Mouse (Mus musculus) activated CD4-positive, CD25-positive, alpha-beta regulatory T cell, adult 4 months (primary cell): ENCODE measurements at regions not wholly inside any gene's neighbourhood (a gene's known extent, or its start where the extent isn't known, plus 50 kb on each side); places are given as distances from the start of the nearest gene placed in this dataset.

Experiments used
- ATAC-seq: one replicate; pipeline ENCODE4 v1.8.0; 2017

DNA sequence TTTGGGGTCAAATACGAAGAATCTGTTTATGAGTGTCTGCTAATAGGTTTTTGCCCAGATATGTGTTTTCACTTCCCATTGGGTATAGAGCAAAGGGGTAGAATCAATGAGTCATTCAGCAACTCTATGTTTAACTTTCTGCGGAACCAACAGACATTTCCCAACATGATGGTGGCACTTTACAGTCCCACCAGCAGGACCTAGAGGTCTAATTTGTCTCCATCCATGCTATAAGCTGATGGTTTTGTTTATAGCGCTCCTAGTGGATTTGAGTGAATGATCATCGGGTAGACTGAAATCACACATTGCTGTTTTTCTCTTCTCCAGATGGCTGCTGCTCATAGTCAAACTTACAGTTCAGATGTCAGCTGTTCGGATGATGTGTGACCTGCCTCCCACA lies 99.7 kb upstream of the Arid5b start:
- ATAC-seq: no peak

DNA sequence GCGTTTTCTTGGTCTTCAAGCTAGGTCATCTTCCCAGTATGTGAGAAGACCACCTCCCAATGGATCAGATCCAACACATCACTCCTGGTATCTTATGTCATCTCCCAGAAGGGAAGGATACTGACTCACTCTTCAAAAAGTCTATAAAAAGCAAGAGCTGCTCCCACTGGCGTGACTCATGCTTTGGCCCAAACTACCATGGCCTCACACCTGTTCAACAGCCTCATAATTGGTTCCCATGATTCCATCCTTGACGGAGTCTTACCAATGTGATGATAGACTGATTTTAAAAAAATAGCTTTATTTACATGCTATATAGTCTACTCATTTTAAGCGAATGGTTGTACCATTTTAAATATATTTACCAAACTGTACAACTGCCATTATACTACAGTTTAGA lies 98.9 kb upstream of the Arid5b start:
- ATAC-seq: no peak

GRCm38 (mm10) chr10:68373875-68374274 lies 95.3 kb upstream of the Arid5b start:
- no peak for ATAC-seq

GRCm38 (mm10) chr10:68371785-68372184 lies 93.2 kb upstream of the Arid5b start:
- no peak for ATAC-seq

DNA sequence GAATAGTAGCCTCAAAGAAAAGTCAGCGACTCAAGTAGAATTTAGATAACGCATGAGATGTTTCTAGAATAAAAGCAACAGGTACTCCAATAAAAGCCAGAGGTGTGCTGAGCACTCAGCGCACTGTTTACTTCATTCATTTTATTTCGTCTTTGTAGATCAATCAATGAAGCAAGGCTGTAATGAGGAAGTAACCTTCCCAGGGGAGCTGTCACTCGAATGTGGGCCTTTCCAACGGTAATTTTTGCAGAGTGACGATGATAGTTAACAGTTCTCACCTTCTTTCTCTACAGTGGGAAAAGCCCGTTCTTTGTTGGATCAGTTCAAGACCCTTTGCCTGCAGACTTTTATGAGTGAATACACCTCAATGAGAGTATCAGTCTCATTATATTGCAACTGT lies 92.4 kb upstream of the Arid5b start:
- no peak for ATAC-seq

GRCm38 (mm10) chr10:68366796-68367195 lies 88.3 kb upstream of the Arid5b start:
- no peak for ATAC-seq

DNA sequence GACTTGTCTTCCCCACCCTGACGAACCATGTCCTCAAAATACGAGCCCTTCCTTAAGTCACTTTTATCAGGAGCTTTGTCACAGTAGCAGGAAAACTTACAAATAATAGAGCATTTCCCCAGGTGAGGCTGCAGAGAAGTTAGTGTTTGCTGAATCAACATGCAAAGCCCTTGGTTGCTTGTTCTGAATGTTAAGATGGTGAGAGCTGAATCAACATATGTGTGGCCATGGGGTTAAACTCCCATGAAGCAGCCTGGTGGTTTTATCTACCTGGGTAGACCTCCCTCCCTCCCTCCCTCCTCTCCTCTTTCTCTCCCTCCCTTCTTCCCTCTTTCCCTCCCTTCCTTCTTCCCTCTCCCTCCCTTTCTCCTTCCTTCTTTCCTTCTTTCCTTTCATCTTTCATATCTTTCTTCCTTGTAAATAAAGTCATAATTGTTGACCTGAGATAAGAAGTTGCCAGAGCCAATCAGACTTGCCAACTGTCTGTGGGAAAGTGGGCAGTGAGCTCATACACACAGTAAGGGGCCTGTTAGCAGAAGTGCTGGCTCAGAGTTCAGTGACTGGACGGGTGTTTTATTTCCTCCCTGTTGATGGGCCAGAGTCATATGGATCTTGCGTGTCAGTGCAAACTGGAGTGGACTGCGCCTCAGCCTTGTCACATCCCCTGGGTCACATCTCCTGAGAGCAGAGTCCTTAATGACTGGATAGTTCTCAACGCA lies 82.4 kb upstream of the Arid5b start:
- no peak for ATAC-seq

GRCm38 (mm10) chr10:68359135-68359534 lies 80.6 kb upstream of the Arid5b start:
- ATAC-seq: no peak

DNA sequence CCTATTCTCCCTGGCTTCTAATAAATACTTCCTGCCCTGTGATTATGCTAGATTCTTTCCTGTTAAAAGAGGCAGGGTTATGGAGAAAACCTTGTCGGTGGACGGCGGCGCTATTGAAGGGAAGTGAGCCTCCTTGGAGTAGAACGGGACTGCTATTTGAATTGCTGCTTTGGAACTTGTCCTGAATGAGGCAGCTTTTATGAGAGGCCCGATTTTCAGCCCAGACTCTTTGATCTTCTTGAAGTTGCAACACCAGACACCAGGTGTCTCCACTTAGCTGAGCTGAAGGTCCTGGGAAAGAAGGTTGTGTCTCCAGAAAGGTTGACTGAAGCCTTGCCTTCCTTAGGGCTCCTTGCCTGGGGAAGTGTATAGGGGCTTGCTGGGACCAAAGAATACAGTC lies 78.4 kb upstream of the Arid5b start:
- peak; percentile 59 for ATAC-seq

DNA sequence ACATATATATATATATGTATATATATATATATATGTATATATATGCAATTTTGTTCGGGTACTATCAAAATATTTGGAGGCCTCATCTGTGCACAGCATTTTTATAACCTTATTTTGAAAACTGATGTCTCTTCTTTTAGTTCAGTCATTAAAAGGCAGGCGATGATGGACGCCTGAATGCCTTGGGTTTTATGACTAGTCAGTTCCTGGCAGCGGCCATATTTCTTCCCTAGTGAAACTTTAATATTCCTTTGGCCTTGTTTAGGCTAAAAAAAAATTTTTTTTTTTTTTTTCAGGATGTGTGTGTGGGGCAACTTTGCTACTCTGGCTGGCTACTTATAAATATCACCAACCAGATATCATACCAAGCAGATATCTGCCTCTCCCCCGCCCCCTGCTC lies 78.0 kb upstream of the Arid5b start:
- no peak for ATAC-seq

- ATAC-seq: peak; percentile 82
Measured at GRCm38 (mm10) chr10:68356093-68356485, 77.5 kb upstream of the Arid5b start.

- no peak for ATAC-seq
Measured at GRCm38 (mm10) chr10:68355471-68356092, 77.0 kb upstream of the Arid5b start.

DNA sequence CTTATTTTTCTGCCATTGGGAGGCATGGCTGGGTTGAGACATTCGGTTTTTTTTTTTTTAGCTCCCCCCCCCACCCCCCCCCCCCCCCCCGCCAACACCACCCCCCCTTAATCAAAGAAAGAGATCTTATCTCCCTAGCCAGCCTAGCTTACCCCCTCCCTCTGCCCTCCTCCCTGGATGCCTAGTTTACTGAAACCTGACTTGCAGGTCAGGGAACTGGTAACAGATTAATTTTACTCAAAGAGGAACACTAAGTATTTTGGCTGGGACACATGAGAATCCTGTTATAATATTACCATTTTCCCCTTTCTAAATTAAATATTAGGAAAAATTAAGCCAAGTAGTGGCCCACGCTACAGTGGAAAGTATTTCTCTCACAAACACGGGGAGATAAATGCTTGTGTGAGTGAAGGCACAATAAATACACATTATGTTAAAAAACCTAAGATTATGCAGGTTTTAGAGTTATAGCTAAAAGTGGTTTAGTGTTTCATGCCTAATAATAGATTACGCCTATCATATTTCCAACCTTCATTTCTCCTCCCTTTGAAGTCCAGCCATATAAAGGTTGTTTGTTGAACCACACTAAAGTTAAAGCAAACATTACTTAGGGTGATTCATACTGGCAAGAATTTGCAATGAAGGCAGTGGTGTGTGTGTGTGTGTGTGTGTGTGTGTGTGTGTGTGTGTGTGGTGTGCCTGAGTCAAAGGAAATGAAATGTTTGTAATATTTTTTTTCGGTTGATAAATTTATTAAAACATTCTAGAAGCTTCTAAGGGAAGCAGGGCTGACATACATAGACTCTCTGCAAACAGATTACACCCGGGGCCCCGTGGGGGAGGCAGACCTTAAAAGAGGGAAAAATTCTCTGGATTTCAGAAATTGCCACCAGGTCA lies 76.0 kb upstream of the Arid5b start:
- ATAC-seq: peak; percentile 12

GRCm38 (mm10) chr10:68353692-68354232 lies 75.2 kb upstream of the Arid5b start:
- ATAC-seq: no peak

GRCm38 (mm10) chr10:68351841-68352555 lies 73.5 kb upstream of the Arid5b start:
- ATAC-seq: no peak

GRCm38 (mm10) chr10:68351441-68351840 lies 72.9 kb upstream of the Arid5b start:
- no peak for ATAC-seq

DNA sequence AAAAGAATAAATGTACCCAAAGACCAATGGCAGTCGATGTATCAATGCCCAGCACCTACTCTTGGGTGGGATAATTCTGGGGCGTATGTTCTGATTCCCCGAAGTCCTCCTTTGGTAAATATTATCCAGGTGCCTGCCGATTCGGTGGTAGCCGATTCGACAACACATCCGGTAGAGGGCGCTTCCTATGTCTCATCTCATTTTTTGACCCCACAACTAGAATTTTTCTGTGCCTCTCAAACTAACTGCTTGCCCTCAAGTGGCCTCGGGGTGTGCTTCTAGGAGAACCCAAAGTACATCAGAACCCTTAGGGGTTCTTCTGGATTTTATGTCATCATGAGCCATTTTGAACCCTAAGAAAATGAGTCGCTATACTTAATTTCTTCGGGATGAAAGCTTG lies 72.3 kb upstream of the Arid5b start:
- no peak for ATAC-seq

GRCm38 (mm10) chr10:68347806-68348205 lies 69.3 kb upstream of the Arid5b start:
- ATAC-seq: no peak

- no peak for ATAC-seq
Measured at GRCm38 (mm10) chr10:68344991-68345720, 66.6 kb upstream of the Arid5b start.

DNA sequence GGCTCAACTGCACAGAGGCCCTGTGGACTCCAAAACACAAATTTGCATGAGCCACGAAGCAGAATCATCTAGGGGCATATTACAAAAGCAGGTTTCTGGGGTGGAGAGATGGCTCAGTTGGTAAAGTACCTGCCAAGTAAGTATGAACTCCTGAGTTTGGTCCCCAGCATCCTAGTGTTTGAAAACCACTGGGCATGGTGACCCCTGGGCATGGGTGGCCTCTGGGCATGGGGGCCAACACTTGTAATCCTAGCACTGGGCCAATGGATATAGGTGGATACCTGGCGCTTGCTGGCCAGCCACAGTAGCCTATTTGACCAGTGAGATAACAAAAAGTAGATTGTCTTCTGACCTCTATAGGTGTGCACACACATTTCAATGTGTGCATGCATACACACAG lies 65.7 kb upstream of the Arid5b start:
- no peak for ATAC-seq

- ATAC-seq: no peak
Measured at GRCm38 (mm10) chr10:68334054-68334453, 55.5 kb upstream of the Arid5b start.
